Mouse (Mus musculus) urinary bladder, adult 18-20 months (tissue): ENCODE results near the gene Commd6.
A peak's percentile ranks its signal among the peaks of the same experiment; 100 is the strongest.

Source experiments
- DNase-seq, 2 experiments: peaks; one replicate each; pipeline ENCODE4 v3.0.0; 2022; ENCODE audit warnings: low spot score in 2 of 2, mixed read lengths in 2 of 2

Gene Commd6

GRCm38 (mm10) chr14:101640153-101640843 is at the start of gene Commd6:
TSS of gene Commd6 (minus strand) at chr14:101640686.
- DNase-seq: peak; percentile 85 to 90

- no peak for DNase-seq
Measured at GRCm38 (mm10) chr14:101688406-101688805, 47.9 kb upstream of the Commd6 start.

- no peak for DNase-seq
Measured at GRCm38 (mm10) chr14:101687696-101688095, 47.2 kb upstream of the Commd6 start.

GRCm38 (mm10) chr14:101672226-101672625 is 31.7 kb upstream of the Commd6 start:
- DNase-seq: no peak

- no peak for DNase-seq
Measured at GRCm38 (mm10) chr14:101668626-101669025, 28.1 kb upstream of the Commd6 start.

- DNase-seq: no peak
Measured at GRCm38 (mm10) chr14:101666536-101666935, 26.1 kb upstream of the Commd6 start.

GRCm38 (mm10) chr14:101666056-101666455 is 25.6 kb upstream of the Commd6 start:
- DNase-seq: no peak

GRCm38 (mm10) chr14:101664274-101664673 is 23.8 kb upstream of the Commd6 start:
- no peak for DNase-seq

GRCm38 (mm10) chr14:101661654-101662412 is 21.3 kb upstream of the Commd6 start:
- no peak for DNase-seq

- no peak for DNase-seq
Measured at GRCm38 (mm10) chr14:101656307-101656706, 15.8 kb upstream of the Commd6 start.

GRCm38 (mm10) chr14:101654526-101654909 is 14.0 kb upstream of the Commd6 start:
- DNase-seq: no peak

GRCm38 (mm10) chr14:101653581-101654525 is 13.4 kb upstream of the Commd6 start, which contains the start of gene Uchl3:
TSS of gene Uchl3 (plus strand) at chr14:101653967.
- peak; percentile 90 to 96 for DNase-seq

- no peak for DNase-seq
Measured at GRCm38 (mm10) chr14:101652571-101652970, 12.1 kb upstream of the Commd6 start.

- DNase-seq: no peak
Measured at GRCm38 (mm10) chr14:101650551-101650950, 10.1 kb upstream of the Commd6 start.

GRCm38 (mm10) chr14:101644948-101645347 is 4.5 kb upstream of the Commd6 start:
- DNase-seq: no peak

- no peak for DNase-seq
Measured at GRCm38 (mm10) chr14:101637381-101637780, 3.1 kb downstream of the Commd6 start.

GRCm38 (mm10) chr14:101635765-101636164 is 4.7 kb downstream of the Commd6 start:
- no peak for DNase-seq

GRCm38 (mm10) chr14:101630548-101630947 is 9.9 kb downstream of the Commd6 start:
- DNase-seq: no peak

GRCm38 (mm10) chr14:101617680-101618079 is 22.8 kb downstream of the Commd6 start:
- no peak for DNase-seq

- DNase-seq: no peak
Measured at GRCm38 (mm10) chr14:101616178-101616577, 24.3 kb downstream of the Commd6 start.

- no peak for DNase-seq
Measured at GRCm38 (mm10) chr14:101613206-101613605, 27.3 kb downstream of the Commd6 start.

GRCm38 (mm10) chr14:101610701-101611100 is 29.8 kb downstream of the Commd6 start:
- no peak for DNase-seq
